Mouse (Mus musculus): ENCODE measurements around the gene Hrct1.

The Hrct1 gene

GRCm38 (mm10) chr4:43771626-43772025, 44.6 kb downstream of the Hrct1 start:
- in situ Hi-C loops (cut with MboI, MseI), result no loop called here

- in situ Hi-C loops (cut with MboI, MseI), result no loop called here
Observed at GRCm38 (mm10) chr4:43772304-43772703, 45.3 kb downstream of the Hrct1 start.

All from T-helper 2 cell (primary cell).